Mouse (Mus musculus): ENCODE measurements around the gene Krtap28-13.

Krtap28-13 gene

DNA sequence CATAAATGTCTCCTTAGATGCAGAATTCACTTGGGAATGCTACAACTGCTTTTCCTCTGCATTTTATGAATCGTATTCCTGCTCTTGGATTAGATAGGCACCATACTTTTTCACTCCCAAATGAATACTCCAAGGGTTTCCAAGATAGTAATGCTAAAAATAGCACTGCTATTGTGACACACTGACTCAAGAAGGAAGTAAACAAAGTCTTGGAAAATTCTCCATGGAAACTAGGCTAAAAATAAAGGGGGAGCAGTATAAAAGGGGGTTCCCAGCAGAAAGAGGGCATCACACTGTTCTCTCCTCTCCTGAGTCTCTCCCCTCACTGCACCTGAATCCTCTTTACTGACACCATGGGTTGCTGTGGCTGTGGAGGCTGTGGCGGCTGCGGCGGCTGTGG, at the start of gene Krtap28-13:
Krtap28-13 (plus strand) TSS at position 288 of the 400 bp plus-strand sequence.
- DNase-seq (ENCODE audit: low spot score), result no peak

GRCm38 (mm10) chr1:83014477-83014876, 46.3 kb upstream of the Krtap28-13 start:
- no peak for DNase-seq (ENCODE audit: low spot score)

DNA sequence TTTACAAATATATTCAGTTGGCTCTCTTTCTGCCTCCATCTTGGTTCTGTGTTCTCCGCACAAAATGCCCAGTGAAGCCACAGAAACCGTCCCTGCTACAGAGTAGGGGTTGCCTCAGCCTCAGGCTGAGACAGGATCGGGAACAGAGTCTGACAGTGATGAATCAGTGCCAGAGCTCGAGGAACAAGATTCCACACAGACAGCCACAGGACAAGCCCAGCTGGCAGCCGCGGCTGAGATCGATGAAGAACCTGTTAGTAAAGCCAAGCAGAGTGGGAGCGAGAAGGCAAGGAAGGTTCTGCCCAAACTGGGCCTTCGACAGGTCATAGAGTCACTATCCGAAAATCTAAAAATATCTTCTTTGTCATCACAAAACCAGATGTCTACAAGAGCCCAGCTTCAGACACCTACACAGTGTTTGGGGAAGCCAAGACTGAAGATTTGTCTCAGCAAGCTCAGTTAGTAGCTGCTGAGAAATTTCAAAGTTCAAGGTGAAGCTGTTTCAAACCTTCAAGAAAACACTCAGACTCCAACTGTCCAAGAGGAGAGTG, 45.3 kb upstream of the Krtap28-13 start:
- no peak for DNase-seq (ENCODE audit: low spot score)

GRCm38 (mm10) chr1:83016556-83016955, 44.2 kb upstream of the Krtap28-13 start:
- no peak for DNase-seq (ENCODE audit: low spot score)

DNA sequence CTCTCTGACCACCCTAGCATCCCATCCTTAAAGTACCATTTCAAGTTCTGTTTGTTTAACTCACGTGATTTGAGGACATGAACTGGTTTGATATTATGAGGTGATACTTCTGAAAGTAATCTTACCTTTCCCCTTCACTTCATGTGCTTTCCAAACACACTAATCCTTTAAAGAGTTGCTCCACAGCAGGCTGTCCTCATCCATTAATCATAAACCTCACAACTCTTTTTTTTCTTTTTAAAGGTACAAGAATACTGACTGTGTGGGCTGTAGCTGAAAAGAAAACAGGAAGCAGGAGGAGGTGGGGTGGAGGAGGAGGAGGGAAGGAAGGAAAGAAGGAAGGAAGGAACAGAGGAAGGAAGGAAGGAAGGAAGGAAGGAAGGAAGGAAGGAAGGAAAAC, 28.8 kb upstream of the Krtap28-13 start:
- DNase-seq (ENCODE audit: low spot score), result no peak

- DNase-seq (ENCODE audit: low spot score), result no peak
Measured at GRCm38 (mm10) chr1:83032508-83032907, 28.2 kb upstream of the Krtap28-13 start.

DNA sequence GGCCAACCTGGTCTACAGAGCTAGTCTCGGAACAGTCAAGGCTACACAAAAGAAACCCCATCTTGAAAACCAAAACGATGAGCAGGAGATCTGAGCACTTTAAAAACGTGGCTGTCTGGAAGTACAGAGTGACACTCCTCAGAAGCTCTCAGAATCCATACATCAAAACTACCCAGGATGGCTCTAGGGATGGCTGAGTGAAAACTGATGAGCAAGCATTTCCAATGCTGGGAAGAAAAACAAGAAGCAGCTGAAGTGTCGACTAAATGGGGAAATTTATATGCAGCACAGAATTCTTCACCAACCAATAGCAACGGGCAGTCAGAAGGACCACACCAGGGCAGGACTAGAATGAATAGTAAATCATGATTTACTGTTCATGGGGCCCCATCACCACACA, 26.2 kb upstream of the Krtap28-13 start:
- no peak for DNase-seq (ENCODE audit: low spot score)

DNA sequence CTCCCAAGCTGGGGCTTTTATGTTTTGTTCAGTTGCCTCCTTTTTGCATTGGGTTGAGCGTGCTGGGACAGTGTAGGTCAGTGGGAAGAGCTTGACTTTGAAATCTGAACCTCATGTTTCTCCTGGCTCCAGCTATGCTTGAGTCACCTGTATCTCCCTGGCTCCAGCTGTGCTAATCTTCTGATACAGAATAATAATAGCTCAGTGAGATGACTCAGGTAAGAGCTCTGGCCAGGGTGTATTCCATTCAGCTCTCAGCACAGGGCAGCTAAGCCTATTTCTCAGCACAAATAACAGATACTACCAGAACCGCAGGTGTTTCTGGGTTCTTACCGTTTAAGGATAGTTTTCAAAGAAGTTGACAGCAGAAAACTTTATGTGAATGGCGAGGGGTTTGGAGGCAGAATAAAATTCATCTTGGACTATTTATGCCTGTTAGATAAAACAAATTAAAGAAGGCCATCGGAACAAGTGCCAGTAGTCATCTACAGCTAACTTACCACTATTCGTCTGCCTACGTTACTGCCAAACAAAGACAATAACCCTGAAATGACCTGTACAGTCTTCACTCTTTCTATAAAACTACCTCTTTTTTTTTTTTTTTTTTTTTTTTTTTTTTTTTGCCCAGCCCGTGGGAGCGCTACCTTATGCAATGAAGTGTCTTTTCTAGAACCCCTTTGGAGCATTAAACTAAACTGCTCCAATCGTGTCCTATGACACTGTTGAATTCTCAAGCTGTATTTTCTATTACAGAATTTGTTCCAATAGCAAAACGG, 23.6 kb upstream of the Krtap28-13 start:
- DNase-seq (ENCODE audit: low spot score), result no peak

DNA sequence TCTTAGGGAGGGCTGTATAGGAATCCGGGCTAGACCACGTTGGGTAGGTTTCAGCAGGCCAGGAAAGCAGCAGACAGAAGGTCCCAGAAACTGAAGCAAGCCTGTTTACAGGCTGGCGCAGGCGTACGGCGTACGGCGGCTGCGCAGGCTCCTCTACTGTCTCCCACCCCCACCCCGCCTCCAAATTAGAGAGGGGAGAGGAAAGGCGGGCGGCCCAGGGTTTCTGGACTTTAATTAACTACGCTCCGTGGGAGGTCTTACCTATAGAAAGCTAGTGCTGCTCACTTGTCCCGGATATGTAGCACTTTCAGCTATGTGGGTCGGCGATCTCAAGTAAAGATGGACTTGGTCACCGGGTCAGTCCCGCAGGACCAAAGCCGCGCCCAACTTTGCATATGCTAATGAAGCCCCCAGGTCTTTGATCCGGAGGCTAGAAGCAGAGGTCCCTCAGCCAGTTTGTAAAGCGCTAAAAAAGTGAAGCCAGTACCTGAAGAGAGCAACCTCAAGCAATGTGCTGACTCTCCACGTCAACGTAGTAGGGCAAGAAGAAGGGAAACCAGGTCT, 22.5 kb upstream of the Krtap28-13 start, which contains the start of gene Slc19a3:
Slc19a3 (minus strand) TSS at position 340 of the 564 bp plus-strand sequence.
- peak; percentile 65 for DNase-seq (ENCODE audit: low spot score)

GRCm38 (mm10) chr1:83039080-83039479, 21.6 kb upstream of the Krtap28-13 start:
- no peak for DNase-seq (ENCODE audit: low spot score)

GRCm38 (mm10) chr1:83042380-83042779, 18.4 kb upstream of the Krtap28-13 start, which contains the start of gene Krtap28-10:
Gene Krtap28-10, minus strand, starts transcription at chr1:83042480.
- no peak for DNase-seq (ENCODE audit: low spot score)

- no peak for DNase-seq (ENCODE audit: low spot score)
Measured at GRCm38 (mm10) chr1:83044882-83045427, 15.8 kb upstream of the Krtap28-13 start, which contains the start of gene Gm47969. Gene Gm47969, plus strand, starts transcription at chr1:83044932.

DNA sequence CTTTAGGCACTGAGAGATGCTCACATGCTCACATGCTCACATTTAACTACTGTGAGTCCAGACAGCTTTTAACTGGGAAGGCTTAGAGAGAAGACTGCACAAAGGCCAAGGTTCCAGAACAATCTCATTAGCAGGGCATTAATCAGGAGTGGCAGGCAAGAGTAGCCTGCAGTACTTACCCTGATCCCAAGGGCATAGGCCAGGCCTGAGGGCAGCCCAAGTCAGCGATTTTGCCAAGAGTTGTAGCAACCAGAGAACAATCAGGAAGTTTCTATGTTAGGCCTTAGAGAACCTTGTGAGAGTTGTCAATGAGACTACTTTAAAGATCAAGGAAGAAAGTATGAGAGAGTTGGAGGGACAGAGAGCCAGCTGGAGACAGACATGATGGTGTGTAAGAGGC, 2.2 kb upstream of the Krtap28-13 start:
- DNase-seq (ENCODE audit: low spot score), result no peak

DNA sequence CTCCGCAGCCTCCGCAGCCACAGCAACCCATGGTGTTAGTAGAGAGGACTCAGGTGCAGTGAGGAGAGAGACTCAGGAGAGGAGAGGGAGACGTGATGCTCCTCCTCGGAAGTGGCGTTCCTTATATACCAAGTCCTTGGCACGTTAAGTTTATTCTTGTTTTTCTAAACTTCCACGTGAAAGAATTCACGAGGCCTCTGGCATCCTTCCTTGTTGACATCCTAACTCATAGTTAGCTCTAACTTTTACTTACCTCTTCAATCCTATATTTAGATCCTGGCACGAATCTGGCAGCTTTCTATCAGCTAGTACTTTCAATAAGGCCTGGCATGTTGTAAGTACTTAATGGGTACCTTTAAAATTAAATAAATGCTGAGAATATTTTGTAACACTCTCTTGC, 1.5 kb upstream of the Krtap28-13 start, which contains the start of gene A030005K14Rik:
A030005K14Rik (minus strand) TSS at position 101 of the 400 bp plus-strand sequence.
- no peak for DNase-seq (ENCODE audit: low spot score)

- peak; percentile 77 for DNase-seq (ENCODE audit: low spot score)
Measured at GRCm38 (mm10) chr1:83064851-83065250, 4.1 kb downstream of the Krtap28-13 start.

- no peak for DNase-seq (ENCODE audit: low spot score)
Measured at GRCm38 (mm10) chr1:83066577-83066976, 5.8 kb downstream of the Krtap28-13 start.

GRCm38 (mm10) chr1:83067205-83067604, 6.5 kb downstream of the Krtap28-13 start:
- no peak for DNase-seq (ENCODE audit: low spot score)

DNA sequence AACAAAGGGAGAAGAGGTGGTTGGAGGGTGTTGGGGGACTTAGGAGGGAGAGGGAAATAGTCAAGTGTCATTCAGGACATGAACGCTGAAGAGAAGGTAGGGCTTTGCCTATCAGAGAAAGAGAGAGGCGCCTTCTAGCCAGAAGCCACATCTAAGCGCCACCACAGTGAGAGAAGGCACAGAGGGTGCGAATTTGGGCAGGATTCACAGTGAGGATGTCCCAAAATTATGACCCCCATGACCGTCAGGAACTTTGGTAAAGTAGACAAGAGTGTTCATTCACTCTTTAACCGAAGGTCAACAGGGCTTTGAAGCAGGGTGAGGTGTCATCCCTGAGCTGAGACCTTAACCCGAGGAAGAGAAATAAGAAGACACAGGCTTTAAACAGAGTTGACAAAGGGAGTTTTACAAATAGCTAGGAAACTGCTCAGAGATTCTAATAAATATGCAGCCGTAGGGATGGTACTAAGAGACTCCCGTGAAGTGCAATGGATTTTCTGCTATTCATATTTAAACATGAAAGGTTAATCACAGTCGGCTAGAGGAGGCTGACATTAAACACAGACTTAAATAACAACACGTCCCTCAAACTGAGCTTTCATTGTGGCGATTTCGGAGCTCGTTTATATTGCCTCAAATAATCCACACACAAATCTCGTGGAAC, 14.9 kb downstream of the Krtap28-13 start:
- DNase-seq (ENCODE audit: low spot score), result no peak

DNA sequence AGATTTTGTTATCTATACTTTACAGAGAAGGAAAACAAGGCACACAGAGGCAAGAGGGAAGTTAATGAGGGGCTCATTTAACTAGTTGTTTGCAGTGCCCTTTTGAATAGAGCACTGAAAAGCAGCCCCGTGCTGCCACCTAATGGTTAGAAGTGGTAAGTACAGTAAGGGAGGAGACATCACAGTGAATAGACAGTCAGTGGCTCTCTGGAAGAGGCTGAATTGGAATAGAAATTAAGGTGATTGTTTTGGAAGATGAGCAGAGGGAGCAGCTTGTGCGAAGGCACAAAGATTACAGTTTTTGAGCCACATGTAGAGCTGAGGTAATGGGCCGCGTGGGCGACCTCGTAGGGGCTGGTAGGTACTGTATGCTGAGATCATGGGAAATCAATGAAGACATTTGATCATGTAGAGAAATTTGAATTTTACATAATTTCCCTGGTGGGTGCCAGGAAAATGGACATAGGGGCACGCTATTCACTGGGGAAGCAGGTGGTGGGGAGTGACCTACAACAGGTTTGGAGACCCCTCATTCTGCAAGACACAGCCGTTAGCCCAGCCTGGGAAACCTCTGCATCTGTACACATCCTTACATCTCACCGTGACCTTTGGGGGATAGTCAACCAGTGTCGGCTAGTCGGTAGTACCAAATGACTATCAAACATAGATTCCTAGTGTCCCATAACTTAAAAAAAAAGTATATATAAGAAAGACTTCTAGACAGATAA, 15.6 kb downstream of the Krtap28-13 start:
- DNase-seq (ENCODE audit: low spot score), result peak; percentile 88

DNA sequence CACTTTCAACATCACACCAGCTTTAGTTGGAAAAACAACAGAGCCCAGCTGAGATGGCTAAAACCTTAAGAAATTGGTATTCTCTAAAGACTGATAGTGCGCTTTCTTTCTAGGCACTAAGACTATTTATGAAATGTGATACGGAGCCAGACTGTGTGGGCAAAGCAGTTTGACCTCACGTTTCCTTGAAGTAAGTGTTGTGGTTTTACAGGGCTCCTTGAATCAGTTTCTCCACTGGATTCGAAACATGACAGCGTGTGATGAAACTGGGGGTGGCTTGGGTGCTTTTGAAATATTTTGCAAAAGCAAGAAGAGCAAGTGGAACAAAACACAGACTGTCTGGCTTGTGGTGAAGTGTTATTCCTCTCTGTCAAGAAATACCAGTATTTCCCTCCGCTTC, 16.3 kb downstream of the Krtap28-13 start:
- DNase-seq (ENCODE audit: low spot score), result no peak

- DNase-seq (ENCODE audit: low spot score), result no peak
Measured at GRCm38 (mm10) chr1:83084790-83085189, 24.1 kb downstream of the Krtap28-13 start.

Data from retina, embryonic 14.5 days (tissue).